Mouse (Mus musculus) kidney, postnatal 0 days (tissue): ENCODE measurements around the gene Olfr373. TPM values are rescaled to one million over a fixed set of nuclear protein-coding genes. Genes with fewer than 3 reads are reported as not detected.
"Not testable (repeated sequence)": the region's sequence is repeated elsewhere in the genome, so short reads cannot be mapped to it uniquely, and the experiment has no call there.

Source experiments
- ATAC-seq: fragments of 200-750 bp; cut with Nextera tagmentation; replicated peaks from 2 replicates; pipeline ENCODE4 v1.8.0; 2017; ENCODE audit warnings: low read depth, moderate number of reproducible peaks, moderate TSS enrichment, moderate library complexity; ENCODE audit not compliant: low FRiP score
- DNase-seq: peaks from one replicate; pipeline ENCODE4 v3.0.0-alpha.2; 2016; ENCODE audit warnings: low spot score
- H3K27ac ChIP-seq: fragments of 300-500 bp; sonication (generic); 2 replicates; pipeline ENCODE4 v1.5.1; 2014; ENCODE audit warnings: mild to moderate bottlenecking
- H3K27me3 ChIP-seq: fragments of 300-500 bp; sonication (generic); 2 replicates; pipeline ENCODE4 v1.6.1; 2014; ENCODE audit warnings: low read length, mixed read lengths; ENCODE audit not compliant: insufficient read depth
- H3K36me3 ChIP-seq: fragments of 300-500 bp; sonication (generic); 2 replicates; pipeline ENCODE4 v1.6.1; 2014; ENCODE audit warnings: low read length, mixed read lengths; ENCODE audit not compliant: insufficient read depth
- H3K4me1 ChIP-seq: fragments of 300-500 bp; sonication (generic); replicated peaks from 2 replicates; pipeline ENCODE4 v1.6.1; 2014; ENCODE audit warnings: antibody characterized with exemption, low read length, mixed read lengths; ENCODE audit not compliant: insufficient read depth
- H3K4me2 ChIP-seq: fragments of 300-500 bp; sonication (generic); 2 replicates; pipeline ENCODE4 v1.6.1; 2014; ENCODE audit warnings: mild to moderate bottlenecking, low read length, moderate library complexity, mixed read lengths
- H3K4me3 ChIP-seq: fragments of 300-500 bp; sonication (generic); replicated peaks from 2 replicates; pipeline ENCODE4 v1.5.1; 2014; ENCODE audit warnings: low read depth, low read length
- H3K9ac ChIP-seq: fragments of 300-500 bp; sonication (generic); 2 replicates; pipeline ENCODE4 v1.6.1; 2014; ENCODE audit warnings: low read depth, low read length
- H3K9me3 ChIP-seq: fragments of 300-500 bp; sonication (generic); replicated peaks from 2 replicates; pipeline ENCODE4 v1.6.1; 2016; ENCODE audit warnings: low read length, inconsistent platforms, mixed read lengths
- CTCF ChIP-seq: IDR thresholded peaks from 2 replicates; pipeline ENCODE4 v1.5.1; 2016; ENCODE audit warnings: antibody characterized with exemption, low read depth, mild to moderate bottlenecking, moderate library complexity
- WGBS: fragments of 180-500 bp; shearing (Covaris S2); extraction: QIAGEN DNeasy Blood & Tissue Kit; methylation state at CpG from one replicate; pipeline ENCODE4 v1.1.7; 2014; 5-methylcytosine and 5-hydroxymethylcytosine counted together
- polyA plus RNA-seq: library from polyadenylated mRNA; unstranded; fragments of >200 nt; fragmentation: Nextera tagmentation; extraction: Ambion mirVana; gene quantifications from 2 replicates; pipeline ENCODE4 v1.2.1, GENCODE M21; 2015

Olfr373 gene
- polyA plus RNA-seq, 1 experiment from 2014 or later = 0.08 TPM

- Histone ChIP-seq H3K9ac (no peak overlapping the region), H3K36me3 (no peaks in the 10 kb centered on the region), H3K4me2 (no peak overlapping the region), H3K9me3 (no peaks in the 10 kb centered on the region), H3K27ac (no peak overlapping the region), H3K4me3 (no peak overlapping the region), H3K27me3 (no peaks in the 10 kb centered on the region), H3K4me1 (no peaks in the 10 kb centered on the region)
- DNase-seq (no peak), ATAC-seq (no peak)
- 85% methylated on average over 2 of the region's 2 CpGs for WGBS
- TF ChIP-seq CTCF = no peak
Observed at GRCm38 (mm10) chr8:72115202-72115601, 32.2 kb downstream of the Olfr373 start.

DNA sequence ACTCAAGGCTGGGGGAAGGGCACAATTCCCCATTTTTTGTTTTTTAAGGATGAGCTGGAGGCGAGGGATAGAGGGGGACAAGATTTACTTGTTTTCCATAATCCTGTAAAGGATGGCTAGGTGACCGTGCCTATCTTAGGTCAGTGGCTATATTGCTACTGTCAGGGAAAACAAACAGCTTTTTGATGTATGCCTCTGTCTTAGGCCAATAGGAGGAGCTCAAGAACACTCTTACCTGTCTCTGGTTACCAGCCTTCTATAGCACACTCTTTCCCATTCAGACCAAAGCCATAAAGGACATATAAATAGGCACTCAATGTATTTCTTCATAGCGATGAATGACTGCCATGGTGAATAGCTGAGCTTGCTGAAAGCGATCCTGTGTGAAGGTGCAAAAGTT lies 35.6 kb downstream of the Olfr373 start:
- DNase-seq (no peak), ATAC-seq (no peak)
- Histone ChIP-seq H3K36me3 (no peaks in the 10 kb centered on the region), H3K27me3 (no peaks in the 10 kb centered on the region), H3K4me1 (no peaks in the 10 kb centered on the region), H3K27ac (no peak overlapping the region), H3K4me2 (no peak overlapping the region), H3K9ac (no peak overlapping the region), H3K4me3 (no peak overlapping the region), H3K9me3 (no peaks in the 10 kb centered on the region)
- WGBS = 50% methylated on average over 4 of the region's 4 CpGs
- 0 out of 2 replicates have a peak, but pooled peaks have one; percentile 26 for TF ChIP-seq CTCF

GRCm38 (mm10) chr8:72121486-72121885 lies 38.5 kb downstream of the Olfr373 start:
- H3K4me2 ChIP-seq, H3K4me3 ChIP-seq, ATAC-seq, H3K27ac ChIP-seq, H3K4me1 ChIP-seq, DNase-seq, H3K9me3 ChIP-seq, H3K36me3 ChIP-seq, H3K27me3 ChIP-seq, H3K9ac ChIP-seq: not testable (repeated sequence)
- WGBS = 58% methylated on average over 3 of the region's 3 CpGs

GRCm38 (mm10) chr8:72121997-72122396 lies 39.0 kb downstream of the Olfr373 start:
- Histone ChIP-seq H3K27me3 (no peaks in the 10 kb centered on the region), H3K27ac (no peak overlapping the region), H3K9me3 (no peaks in the 10 kb centered on the region), H3K4me2 (no peak overlapping the region), H3K4me1 (no peaks in the 10 kb centered on the region), H3K4me3 (no peak overlapping the region), H3K36me3 (no peaks in the 10 kb centered on the region), H3K9ac (no peak overlapping the region)
- DNase-seq = no peak
- no peak for ATAC-seq
- 62% methylated on average over 1 of the region's 1 CpGs for WGBS
- TF ChIP-seq CTCF = no peak

DNA sequence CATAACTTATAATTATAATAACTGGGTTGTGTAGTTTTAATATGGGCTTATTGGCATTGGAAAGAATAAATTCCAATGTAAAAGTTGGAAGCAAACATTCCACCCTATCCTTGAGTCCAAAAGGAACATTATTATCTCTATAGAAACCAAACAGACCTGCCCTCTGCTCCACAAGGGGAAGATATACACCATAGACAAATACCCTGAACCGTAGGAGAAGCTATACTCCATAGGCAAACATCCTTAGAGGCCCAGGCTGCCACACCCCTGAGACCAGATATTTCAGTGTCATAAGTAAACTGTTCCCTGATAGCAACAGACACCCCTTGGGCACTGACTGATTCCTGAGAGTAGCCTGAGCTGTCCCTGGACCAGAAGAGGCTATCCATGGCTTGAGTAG lies 44.9 kb downstream of the Olfr373 start:
- WGBS = 80% methylated on average over 1 of the region's 1 CpGs
- ATAC-seq = no peak
- H3K36me3 ChIP-seq = no peaks in the 10 kb centered on the region

GRCm38 (mm10) chr8:72131251-72131650 lies 48.3 kb downstream of the Olfr373 start:
- H3K9ac ChIP-seq = no peak overlapping the region
- no peak for TF ChIP-seq CTCF
- H3K36me3 ChIP-seq = no peaks in the 10 kb centered on the region
- ATAC-seq = no peak
- H3K4me1 ChIP-seq = peaks cover 5% of the 10 kb centered on the region
- no peaks in the 10 kb centered on the region for H3K9me3 ChIP-seq
- DNase-seq = peak; percentile 24
- WGBS = 68% methylated on average over 2 of the region's 2 CpGs
- peak overlapping the region; percentile 54; the same call in 1 of the 2 replicates for H3K27ac ChIP-seq
- no peaks in the 10 kb centered on the region for H3K27me3 ChIP-seq
- no peak overlapping the region for H3K4me2 ChIP-seq
- no peak overlapping the region for H3K4me3 ChIP-seq

More for the DNA sequence above, 44.9 kb downstream of the Olfr373 start:
- no peaks in the 10 kb centered on the region for H3K9me3 ChIP-seq
- no peaks in the 10 kb centered on the region for H3K27me3 ChIP-seq
- H3K4me2 ChIP-seq = no peak overlapping the region
- H3K4me3 ChIP-seq = no peak overlapping the region
- H3K9ac ChIP-seq = no peak overlapping the region
- no peak overlapping the region for H3K27ac ChIP-seq
- no peak for TF ChIP-seq CTCF
- no peak for DNase-seq
- H3K4me1 ChIP-seq = no peaks in the 10 kb centered on the region

GRCm38 (mm10) chr8:72131901-72132300 lies 48.9 kb downstream of the Olfr373 start:
- WGBS = 81% methylated on average over 2 of the region's 2 CpGs
- peak overlapping the region; percentile 54 for H3K27ac ChIP-seq

More at GRCm38 (mm10) chr8:72131901-72132300, 48.9 kb downstream of the Olfr373 start:
- Histone ChIP-seq H3K4me1 (peaks cover 5% of the 10 kb centered on the region), H3K27me3 (no peaks in the 10 kb centered on the region), H3K4me2 (no peak overlapping the region), H3K4me3 (no peak overlapping the region), H3K9ac (no peak overlapping the region), H3K36me3 (no peaks in the 10 kb centered on the region), H3K9me3 (no peaks in the 10 kb centered on the region)
- TF ChIP-seq CTCF = no peak
- no peak for ATAC-seq
- DNase-seq = no peak
